Mouse (Mus musculus): ENCODE results near the gene Arhgap8. TPM values are rescaled to one million over a fixed set of nuclear protein-coding genes. Genes with fewer than 3 reads are reported as not detected.
"Not testable (repeated sequence)": the region's sequence is repeated elsewhere in the genome, so short reads cannot be mapped to it uniquely, and the experiment has no call there.

Arhgap8 gene
- polyA plus RNA-seq, 2 experiments from 2014 or later: not detected

GRCm38 (mm10) chr15:84736346-84736993 is 16.6 kb downstream of the Arhgap8 start:
- ATAC-seq: no peak

GRCm38 (mm10) chr15:84736994-84737346 is 17.1 kb downstream of the Arhgap8 start:
- ATAC-seq: no peak

- no peak for ATAC-seq
Measured at GRCm38 (mm10) chr15:84738246-84738645, 18.4 kb downstream of the Arhgap8 start.

GRCm38 (mm10) chr15:84741573-84741972 is 21.7 kb downstream of the Arhgap8 start:
- no peak for ATAC-seq

GRCm38 (mm10) chr15:84743347-84743746 is 23.5 kb downstream of the Arhgap8 start:
- no peak for ATAC-seq

GRCm38 (mm10) chr15:84744308-84744707 is 24.5 kb downstream of the Arhgap8 start:
- ATAC-seq: no peak

GRCm38 (mm10) chr15:84745831-84746230 is 26.0 kb downstream of the Arhgap8 start:
- no peak for ATAC-seq

GRCm38 (mm10) chr15:84754987-84755386 is 35.1 kb downstream of the Arhgap8 start:
- no peak for ATAC-seq

GRCm38 (mm10) chr15:84756426-84756825 is 36.6 kb downstream of the Arhgap8 start:
- no peak for ATAC-seq

- ATAC-seq: no peak
Measured at GRCm38 (mm10) chr15:84758493-84758892, 38.6 kb downstream of the Arhgap8 start.

GRCm38 (mm10) chr15:84762712-84763422 is 43.0 kb downstream of the Arhgap8 start:
- ATAC-seq: no peak

- ATAC-seq: no peak
Measured at GRCm38 (mm10) chr15:84763423-84763812, 43.6 kb downstream of the Arhgap8 start.

GRCm38 (mm10) chr15:84766621-84767020 is 46.8 kb downstream of the Arhgap8 start:
- no peak for ATAC-seq

- ATAC-seq: not testable (repeated sequence)
Measured at GRCm38 (mm10) chr15:84768531-84768930, 48.7 kb downstream of the Arhgap8 start.

GRCm38 (mm10) chr15:84769641-84770341 is 49.9 kb downstream of the Arhgap8 start:
- ATAC-seq: no peak

- ATAC-seq: no peak
Measured at GRCm38 (mm10) chr15:84772191-84773111, 52.6 kb downstream of the Arhgap8 start.

- ATAC-seq: no peak
Measured at GRCm38 (mm10) chr15:84775421-84776174, 55.7 kb downstream of the Arhgap8 start.

GRCm38 (mm10) chr15:84778587-84778986 is 58.7 kb downstream of the Arhgap8 start:
- ATAC-seq: no peak

- no peak for ATAC-seq
Measured at GRCm38 (mm10) chr15:84784812-84785211, 65.0 kb downstream of the Arhgap8 start.

GRCm38 (mm10) chr15:84787161-84787560 is 67.3 kb downstream of the Arhgap8 start:
- ATAC-seq: no peak

- no peak for ATAC-seq
Measured at GRCm38 (mm10) chr15:84793649-84794048, 73.8 kb downstream of the Arhgap8 start.

- ATAC-seq: no peak
Measured at GRCm38 (mm10) chr15:84800132-84800531, 80.3 kb downstream of the Arhgap8 start.

Data from activated CD4-positive, CD25-positive, alpha-beta regulatory T cell, adult 4 months (primary cell).